Mouse (Mus musculus): ENCODE measurements around the gene Snx30. TPM values are rescaled to one million over a fixed set of nuclear protein-coding genes. Genes with fewer than 3 reads are reported as not detected.

The Snx30 gene
- polyA plus RNA-seq, 1 experiment: 24.7 TPM

DNA sequence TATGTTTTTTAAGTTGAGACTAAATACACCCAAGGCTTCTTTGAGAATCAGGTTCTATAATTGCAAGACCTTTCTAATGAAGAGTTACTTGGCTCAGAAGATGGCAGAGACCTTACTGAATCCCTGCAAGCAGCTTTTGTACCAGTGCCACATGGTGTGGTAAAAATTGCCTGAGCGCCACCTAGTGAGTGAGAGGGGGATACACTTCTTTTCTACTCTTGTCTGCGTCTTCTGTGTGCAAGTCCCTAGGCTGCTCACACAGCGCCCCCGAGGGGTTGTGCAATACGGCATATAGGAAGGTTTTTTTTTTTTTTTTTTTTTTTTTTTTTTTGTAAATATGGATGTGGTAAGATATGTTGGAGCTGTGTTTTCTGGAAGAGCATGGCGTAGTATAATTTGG lies 122.7 kb downstream of the Snx30 start:
- no peak for TF ChIP-seq POLR2A (IDR thresholded peaks at IDR 0.05; ENCODE audit: borderline replicate concordance, insufficient read depth, low read length)
- peak; percentile 73 for TF ChIP-seq CTCF (IDR thresholded peaks at IDR 0.05; ENCODE audit: borderline replicate concordance, insufficient read depth, low read depth, low read length)
- 19% methylated on average over 6 of the region's 6 CpGs for WGBS
- peak; percentile 67 to 70 for DNase-seq
- H3K27me3 ChIP-seq (ENCODE audit: control insufficient read depth, insufficient read depth, low read length): no peaks in the 10 kb centered on the region
- H3K4me3 ChIP-seq (replicated peaks; ENCODE audit: insufficient read depth, low read depth, low read length): no peak overlapping the region
- no peak overlapping the region for H3K27ac ChIP-seq (ENCODE audit: insufficient read depth, low read length)
- H3K4me1 ChIP-seq (ENCODE audit: control insufficient read depth, insufficient read depth, low read length): no peaks in the 10 kb centered on the region

DNA sequence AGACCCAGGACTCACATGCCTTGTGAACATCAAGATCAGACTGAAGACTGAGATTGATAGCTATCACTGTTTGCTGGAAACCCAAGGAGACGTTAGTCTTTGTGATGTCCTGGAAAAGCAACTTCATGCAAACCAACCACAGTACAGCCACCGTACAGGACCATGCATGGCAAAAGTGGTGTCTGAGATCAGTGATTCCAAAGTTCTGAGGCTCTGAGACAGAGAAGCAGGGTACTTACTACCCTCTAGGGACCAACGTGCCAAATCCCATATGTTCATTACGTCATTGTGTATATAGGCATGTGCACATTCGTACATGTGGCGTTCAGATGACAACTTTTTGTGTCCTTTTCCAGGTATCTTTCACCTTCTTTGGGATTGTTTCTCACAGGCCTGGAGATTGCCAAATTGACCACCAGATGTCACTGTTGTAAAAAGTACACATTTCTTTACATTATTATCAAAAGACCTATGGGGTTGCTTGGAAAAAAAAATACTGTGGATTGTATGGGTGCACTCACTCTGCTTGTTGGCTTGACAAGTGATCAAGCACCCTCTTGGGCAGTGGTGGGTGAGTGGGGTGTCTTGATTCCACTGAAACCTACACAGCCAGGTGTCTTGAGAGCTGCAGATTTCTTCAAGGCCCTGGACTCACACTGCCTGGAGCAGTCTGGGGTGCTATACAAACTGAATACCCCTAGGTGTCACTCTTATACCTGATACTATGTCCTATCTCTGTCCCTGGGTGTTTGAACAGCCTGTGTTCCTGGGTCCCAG lies 127.1 kb downstream of the Snx30 start:
- Histone ChIP-seq H3K4me3 (replicated peaks; ENCODE audit: insufficient read depth, low read depth, low read length) (no peak overlapping the region), H3K4me1 (ENCODE audit: control insufficient read depth, insufficient read depth, low read length) (no peaks in the 10 kb centered on the region), H3K27me3 (ENCODE audit: control insufficient read depth, insufficient read depth, low read length) (no peaks in the 10 kb centered on the region), H3K27ac (ENCODE audit: insufficient read depth, low read length) (no peak overlapping the region)
- DNase-seq: peak; percentile 20 to 36
- TF ChIP-seq POLR2A (IDR thresholded peaks at IDR 0.05; ENCODE audit: borderline replicate concordance, insufficient read depth, low read length): no peak
- TF ChIP-seq CTCF (IDR thresholded peaks at IDR 0.05; ENCODE audit: borderline replicate concordance, insufficient read depth, low read depth, low read length): peak; percentile 32; the same call in 1 of the 2 replicates
- 66% methylated on average over 6 of the region's 6 CpGs for WGBS

DNA sequence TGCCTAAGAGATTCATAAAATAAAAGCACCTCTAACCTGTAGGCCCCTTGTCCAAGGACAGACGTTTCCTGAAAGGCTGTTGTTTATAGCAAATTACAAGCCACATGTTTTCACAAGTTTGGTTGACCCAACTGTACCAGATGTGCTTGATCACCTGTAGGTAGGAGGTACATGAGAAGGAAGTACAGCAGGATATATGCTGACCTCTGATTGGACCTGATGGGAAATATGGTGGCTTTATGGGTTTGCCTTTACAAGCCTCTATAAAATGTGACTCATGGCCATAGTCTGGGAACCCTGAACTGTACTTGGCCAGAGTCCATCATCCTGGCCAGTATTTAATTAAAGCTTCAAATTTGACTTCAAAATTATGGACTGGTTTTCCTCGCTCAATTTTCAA lies 131.9 kb downstream of the Snx30 start:
- Histone ChIP-seq H3K4me1 (ENCODE audit: control insufficient read depth, insufficient read depth, low read length) (no peaks in the 10 kb centered on the region), H3K27ac (ENCODE audit: insufficient read depth, low read length) (no peak overlapping the region), H3K27me3 (ENCODE audit: control insufficient read depth, insufficient read depth, low read length) (no peaks in the 10 kb centered on the region), H3K4me3 (replicated peaks; ENCODE audit: insufficient read depth, low read depth, low read length) (no peak overlapping the region)
- no peak for TF ChIP-seq CTCF (IDR thresholded peaks at IDR 0.05; ENCODE audit: borderline replicate concordance, insufficient read depth, low read depth, low read length)
- TF ChIP-seq POLR2A (IDR thresholded peaks at IDR 0.05; ENCODE audit: borderline replicate concordance, insufficient read depth, low read length): no peak
- 62% methylated on average over 2 of the region's 2 CpGs for WGBS
- DNase-seq: no peak

Other genes starting within 250 kb of the Snx30 start
- 58.4 and 59.0 TPM in 2 replicates for gene Hsdl2, start 224.3 kb upstream of the Snx30 start, polyA plus RNA-seq (2012; rRNA removed)
- gene E130308A19Rik, start 179.6 kb upstream of the Snx30 start, polyA plus RNA-seq (2012; rRNA removed): 8.8 and 10.4 TPM in 2 replicates
- 22.5 and 23.3 TPM in 2 replicates for gene Inip, start 4.3 kb upstream of the Snx30 start, polyA plus RNA-seq (2012; rRNA removed)
- gene Slc46a2, start 109.2 kb downstream of the Snx30 start, polyA plus RNA-seq (2012; rRNA removed): not detected in 2 replicates
- not detected in 2 replicates for gene Mup4, start 154.9 kb downstream of the Snx30 start, polyA plus RNA-seq (2012; rRNA removed)
- gene Mup6, start 158.5 kb downstream of the Snx30 start, polyA plus RNA-seq (2012; rRNA removed): not detected in 2 replicates

All from cerebellum, adult 2 months (tissue).